Mouse (Mus musculus): ENCODE data around the gene Ppp2r2c.
A peak's percentile ranks its signal among the peaks of the same experiment; 100 is the strongest.

Ppp2r2c gene

DNA sequence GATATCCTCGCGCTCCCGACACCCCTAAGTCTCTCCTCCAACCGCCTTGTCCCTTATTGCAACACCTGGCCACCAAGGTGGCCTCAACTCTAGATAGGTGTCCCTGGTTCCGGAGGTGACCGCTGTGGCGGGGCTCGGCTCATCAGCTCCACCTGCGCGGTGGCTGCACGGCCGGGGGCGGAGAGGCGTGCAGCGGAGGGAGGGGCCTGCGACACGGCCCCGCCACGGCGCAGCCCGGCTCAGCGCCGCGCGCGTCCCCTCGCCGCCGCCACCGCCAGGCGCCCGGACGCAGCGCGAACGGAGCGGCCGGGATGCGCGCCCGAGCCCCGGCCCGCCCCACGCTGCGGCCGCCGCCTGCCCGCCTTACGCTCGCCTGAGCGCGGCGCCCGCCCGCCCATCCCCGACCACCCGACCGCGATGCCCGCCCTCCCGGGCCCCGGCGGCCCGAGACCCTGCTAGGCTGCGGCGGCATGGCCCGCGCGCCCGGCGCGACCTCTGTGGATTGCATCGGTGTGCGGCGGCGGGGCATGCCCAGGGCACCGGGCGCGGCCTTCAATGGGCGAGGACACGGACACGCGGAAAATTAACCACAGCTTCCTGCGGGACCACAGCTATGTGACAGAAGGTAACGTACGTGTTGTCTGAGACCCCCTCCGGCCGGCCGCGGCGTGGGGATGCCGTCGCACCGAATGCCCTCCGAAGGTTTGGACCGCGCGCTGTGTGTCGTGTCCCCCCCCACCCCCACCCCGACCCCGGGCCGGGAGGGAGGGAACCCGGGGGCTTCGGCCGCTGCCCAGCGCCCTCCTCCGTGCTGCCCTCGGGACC lies at the start of gene Ppp2r2c:
TSS of gene Ppp2r2c (plus strand) at position 248 of the 825 bp plus-strand sequence.
- peak; percentile 19 for DNase-seq (ENCODE audit: low spot score)

GRCm38 (mm10) chr5:36819742-36820141 lies 48.6 kb upstream of the Ppp2r2c start:
- no peak for DNase-seq (ENCODE audit: low spot score)

DNA sequence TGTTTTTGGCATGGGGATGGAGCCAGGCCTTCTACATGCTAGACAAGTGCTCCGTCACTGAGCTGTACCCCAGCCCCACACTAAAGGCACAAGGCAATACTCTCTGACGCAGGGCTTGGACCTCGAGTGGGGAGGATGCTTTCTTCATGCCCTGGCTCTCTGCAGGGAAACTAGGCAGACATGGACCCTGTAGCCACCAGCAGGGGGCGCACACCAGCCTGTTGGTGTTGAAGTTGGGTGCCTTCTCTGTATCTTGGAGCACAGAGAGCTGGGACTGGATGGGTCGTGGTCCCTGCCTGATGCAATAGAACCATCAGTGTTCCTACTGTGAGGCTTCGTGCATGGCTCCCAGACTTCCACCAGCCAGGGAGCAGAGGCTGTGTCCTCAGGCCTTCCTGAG lies 48.2 kb upstream of the Ppp2r2c start:
- DNase-seq (ENCODE audit: low spot score) = peak; percentile 43

DNA sequence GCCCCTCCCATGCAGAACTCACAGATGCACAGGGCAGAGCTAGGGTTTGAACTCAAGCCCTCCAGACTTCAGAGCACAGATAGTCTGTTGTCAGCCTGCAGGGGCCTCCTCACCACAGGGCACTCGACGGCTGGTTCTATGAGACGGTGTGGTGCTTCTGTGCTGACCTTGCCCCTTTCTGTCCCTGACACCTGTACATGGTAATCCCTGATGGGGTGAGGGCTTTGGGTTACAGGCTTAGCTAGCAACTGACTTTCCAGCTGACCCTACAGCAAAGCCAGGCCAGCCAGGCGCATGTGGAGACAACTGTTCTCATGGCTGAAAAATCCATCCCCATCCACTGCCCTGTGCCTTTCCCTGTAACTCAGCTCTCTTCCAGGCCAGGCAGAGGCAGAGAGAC lies 45.4 kb upstream of the Ppp2r2c start:
- no peak for DNase-seq (ENCODE audit: low spot score)

- DNase-seq (ENCODE audit: low spot score) = no peak
Observed at GRCm38 (mm10) chr5:36829098-36829497, 39.2 kb upstream of the Ppp2r2c start.

DNA sequence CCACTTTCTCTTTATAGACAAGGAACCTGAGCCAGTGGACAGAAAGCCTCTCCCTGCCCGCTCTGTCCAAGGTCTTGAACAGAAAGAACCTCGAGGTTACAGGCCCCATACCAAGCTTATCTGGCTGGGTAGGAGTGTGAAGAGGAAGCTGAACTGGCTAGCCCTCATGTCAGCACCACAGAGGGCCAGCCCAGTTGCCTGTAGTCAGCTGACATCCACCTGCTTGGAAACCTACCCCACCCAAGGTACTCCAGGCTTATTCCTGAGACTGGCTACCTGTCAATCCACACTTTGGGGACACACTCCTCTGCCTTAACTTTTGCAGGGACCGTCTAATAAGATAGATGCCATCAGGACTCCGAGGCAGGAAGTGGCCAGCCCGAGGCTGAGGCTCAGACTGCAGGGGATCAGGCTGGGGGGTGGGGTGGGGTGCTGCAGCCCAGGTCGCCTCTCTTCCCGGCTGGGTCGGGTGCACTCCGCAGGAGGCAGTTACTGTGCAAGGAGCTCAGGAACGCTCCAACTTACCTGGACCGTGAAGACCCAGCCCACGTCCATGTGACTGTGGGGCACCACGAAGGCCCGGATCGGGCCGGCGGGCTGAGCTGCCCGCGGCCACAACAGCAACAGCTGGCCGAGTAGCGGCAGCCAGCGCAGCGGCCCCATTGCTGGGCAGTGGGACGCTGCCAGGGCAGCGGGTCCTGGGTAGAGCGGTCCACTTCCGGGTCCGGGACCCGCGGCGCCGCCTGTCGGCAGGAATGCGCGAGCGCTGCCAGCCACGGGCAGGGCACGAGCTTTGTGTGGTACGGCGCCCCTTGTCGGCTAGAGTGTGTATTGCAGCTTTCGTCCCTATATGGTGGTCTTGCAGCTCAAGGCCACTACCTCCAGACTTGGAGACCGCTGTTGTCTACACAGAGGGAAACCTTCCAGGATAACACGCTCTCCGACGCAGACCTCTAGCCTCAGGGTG lies 38.1 kb upstream of the Ppp2r2c start, which contains the start of gene Man2b2:
TSS of gene Man2b2 (minus strand) at position 741 of the 967 bp plus-strand sequence.
- peak; percentile 91 for DNase-seq (ENCODE audit: low spot score)

- no peak for DNase-seq (ENCODE audit: low spot score)
Observed at GRCm38 (mm10) chr5:36831272-36831671, 37.0 kb upstream of the Ppp2r2c start.

DNA sequence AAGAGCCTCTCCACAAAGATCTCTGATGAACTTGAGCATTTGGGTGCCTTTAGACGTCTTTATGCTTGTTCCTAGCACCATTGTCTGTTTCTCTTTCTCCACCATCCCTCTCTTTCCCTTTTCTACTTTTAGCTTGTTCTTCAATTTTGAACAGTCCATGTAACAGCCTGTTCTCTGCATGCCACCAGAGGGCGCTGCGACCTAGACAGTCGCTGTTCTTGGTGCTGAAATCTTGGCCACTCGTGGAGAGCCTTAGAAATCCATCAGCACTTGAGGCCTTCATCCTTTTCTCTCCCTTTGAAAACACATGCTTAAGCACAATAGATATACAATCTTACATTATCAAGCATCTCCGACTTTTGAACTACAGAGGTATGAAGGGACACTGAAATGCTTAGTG lies 32.4 kb upstream of the Ppp2r2c start:
- peak; percentile 72 for DNase-seq (ENCODE audit: low spot score)

GRCm38 (mm10) chr5:36839032-36839431 lies 29.3 kb upstream of the Ppp2r2c start:
- DNase-seq (ENCODE audit: low spot score) = no peak

DNA sequence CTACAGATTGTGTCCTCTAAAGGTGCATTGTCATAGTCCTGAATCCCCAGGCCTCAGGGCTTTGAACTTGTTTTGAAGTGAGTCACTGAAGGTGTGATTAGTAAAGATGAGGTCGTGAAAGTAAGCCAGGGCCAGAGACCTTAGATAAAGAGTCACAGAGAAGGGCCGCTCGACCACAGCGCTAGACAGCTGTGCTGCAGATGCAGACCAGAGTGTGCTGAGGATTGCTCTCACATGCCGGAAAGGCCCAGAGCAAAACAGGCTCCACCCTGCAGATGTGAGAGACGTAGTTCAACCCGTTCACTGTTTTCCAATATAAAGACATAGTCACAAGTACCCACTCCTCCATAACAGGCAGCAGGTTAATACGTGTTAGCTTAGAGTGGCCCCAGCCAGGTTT lies 28.7 kb upstream of the Ppp2r2c start:
- DNase-seq (ENCODE audit: low spot score) = no peak

GRCm38 (mm10) chr5:36840092-36840491 lies 28.2 kb upstream of the Ppp2r2c start:
- DNase-seq (ENCODE audit: low spot score) = no peak

DNA sequence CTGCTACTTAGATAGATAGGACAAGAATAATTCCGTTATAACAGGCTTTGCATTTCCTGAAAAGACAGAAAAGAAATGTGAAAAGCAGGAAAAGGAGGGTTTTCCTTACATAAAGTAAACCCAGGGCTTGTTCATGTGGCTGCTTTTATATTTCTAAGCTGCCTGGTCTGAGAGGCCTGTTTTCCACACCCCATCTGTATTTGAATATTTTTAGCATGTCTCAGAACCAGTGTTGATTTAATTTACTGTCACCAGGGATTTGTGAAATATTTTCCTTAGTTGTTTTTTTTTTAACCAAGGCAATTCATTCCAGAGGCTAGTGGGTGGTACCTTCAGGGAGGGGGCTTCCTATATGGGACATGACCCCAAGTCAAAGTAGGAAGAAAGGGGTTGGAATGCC lies 26.6 kb upstream of the Ppp2r2c start:
- DNase-seq (ENCODE audit: low spot score) = no peak

GRCm38 (mm10) chr5:36844490-36844889 lies 23.8 kb upstream of the Ppp2r2c start:
- no peak for DNase-seq (ENCODE audit: low spot score)

DNA sequence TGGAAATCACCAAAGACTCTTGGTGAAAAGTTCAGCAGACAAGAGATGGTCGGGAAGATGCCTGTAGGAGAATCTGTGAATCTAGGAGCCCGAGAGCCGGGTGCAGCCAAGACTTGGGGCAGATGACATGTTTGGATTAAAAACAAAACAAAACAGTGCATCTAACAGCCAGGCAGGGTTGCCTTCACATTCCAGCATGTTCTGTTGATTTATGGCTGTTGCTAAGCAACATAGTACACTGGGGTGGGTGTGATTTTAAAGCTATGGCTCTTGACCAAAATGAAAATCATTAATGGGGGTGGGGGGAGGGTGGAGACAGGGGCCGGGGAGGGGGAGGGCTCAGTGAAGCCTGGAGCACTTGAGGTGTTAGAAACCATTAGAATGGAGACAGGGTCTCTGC lies 16.7 kb upstream of the Ppp2r2c start:
- no peak for DNase-seq (ENCODE audit: low spot score)

DNA sequence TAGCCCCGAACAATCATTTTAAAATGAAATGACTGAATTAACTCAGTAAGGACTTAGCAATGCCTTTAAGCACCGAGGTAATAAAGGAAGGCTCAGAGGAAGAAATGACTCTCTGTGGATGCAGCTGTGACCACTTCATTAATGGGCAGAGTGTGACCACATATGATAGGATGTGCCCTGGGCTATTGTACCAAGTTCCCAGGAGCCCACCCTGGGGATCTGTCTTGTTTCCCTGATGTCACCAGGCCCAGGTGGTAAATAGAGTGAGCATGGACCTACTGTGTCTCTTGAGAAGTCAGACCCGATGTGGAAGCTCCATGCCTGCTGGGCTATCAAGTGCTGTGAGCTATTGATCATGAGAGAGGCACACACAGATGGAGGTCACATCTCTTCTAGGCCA lies 13.1 kb upstream of the Ppp2r2c start:
- no peak for DNase-seq (ENCODE audit: low spot score)

DNA sequence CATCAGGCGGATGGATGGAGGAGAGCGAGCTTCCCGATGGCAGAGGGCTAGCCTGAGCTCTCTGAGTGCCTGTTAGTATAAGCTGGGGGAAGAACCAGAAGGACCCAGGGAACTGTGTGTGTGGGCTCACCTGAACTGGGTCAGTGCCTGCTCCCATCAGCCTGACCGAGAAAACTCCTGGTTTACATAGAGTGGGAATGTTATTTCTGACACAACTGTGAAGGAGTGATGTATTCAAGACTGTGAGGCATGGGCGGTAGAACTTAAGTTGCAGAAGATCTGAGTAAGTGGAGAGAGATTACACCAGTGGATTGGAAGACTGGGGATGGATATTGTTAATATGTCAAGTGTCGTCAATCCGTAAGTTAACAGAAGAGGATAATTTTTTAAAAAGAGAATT lies 11.8 kb upstream of the Ppp2r2c start:
- no peak for DNase-seq (ENCODE audit: low spot score)

DNA sequence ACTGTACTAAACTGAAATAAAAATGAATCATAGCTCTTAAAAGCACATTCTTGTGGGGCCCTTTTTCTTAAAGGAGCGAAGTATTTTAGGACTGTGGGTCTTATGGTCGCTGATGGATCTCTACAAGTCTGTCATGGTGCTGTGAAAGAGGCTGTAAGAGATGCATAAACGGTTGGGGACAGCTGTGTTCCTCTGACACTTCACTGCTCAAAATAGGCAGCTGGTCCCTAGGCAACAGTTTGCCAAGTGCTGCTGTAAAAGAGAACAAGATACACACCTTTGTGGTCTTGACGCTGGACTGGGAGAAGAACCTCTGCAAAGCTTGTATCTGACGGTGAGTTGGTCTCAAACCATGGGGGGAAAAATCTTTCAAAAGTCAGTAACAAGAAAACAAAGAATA lies 10.8 kb upstream of the Ppp2r2c start:
- DNase-seq (ENCODE audit: low spot score) = no peak

GRCm38 (mm10) chr5:36861084-36861483 lies 7.2 kb upstream of the Ppp2r2c start:
- DNase-seq (ENCODE audit: low spot score) = no peak

- DNase-seq (ENCODE audit: low spot score) = no peak
Observed at GRCm38 (mm10) chr5:36866701-36867250, 1.5 kb upstream of the Ppp2r2c start.

DNA sequence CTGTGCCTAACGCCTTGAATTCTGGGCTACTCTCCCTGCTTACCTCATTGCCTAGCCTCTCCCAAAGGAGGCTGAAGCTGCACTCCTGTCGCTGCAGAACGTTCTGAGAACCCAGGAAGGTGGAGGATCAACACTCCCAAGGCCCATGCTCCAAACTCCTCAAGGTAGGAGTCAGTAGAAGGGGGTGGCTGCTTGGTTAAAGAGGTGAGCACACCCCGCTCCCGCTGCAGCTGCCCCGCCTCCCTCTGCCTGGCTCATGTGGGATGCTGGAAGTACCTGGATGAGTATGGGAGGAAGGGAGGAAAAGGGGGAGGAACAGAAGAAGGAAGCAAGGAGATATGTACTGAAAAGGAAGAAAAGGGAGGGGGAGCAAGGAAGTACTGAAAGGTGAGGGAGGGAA lies 752 bp upstream of the Ppp2r2c start:
- no peak for DNase-seq (ENCODE audit: low spot score)

DNA sequence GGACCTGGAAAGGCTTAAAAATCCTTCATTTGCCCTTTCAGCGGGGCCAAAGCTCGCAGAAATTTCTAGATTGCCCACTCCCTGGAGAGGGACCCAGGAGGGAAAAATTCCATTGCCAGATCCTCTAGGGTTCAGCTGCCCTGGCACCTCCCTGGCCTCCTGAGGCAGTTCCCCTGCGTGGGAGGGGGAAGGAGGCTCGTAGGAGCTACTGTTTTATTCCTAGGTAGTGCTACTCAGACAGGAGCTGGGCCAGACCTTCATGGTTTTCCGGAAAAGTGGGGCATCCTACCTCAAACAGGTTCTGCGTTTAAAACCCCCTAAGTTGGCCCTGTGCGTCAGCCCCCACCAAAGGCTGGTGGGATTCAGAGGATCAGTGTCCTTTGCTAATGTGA lies 869 bp downstream of the Ppp2r2c start:
- DNase-seq (ENCODE audit: low spot score) = no peak

DNA sequence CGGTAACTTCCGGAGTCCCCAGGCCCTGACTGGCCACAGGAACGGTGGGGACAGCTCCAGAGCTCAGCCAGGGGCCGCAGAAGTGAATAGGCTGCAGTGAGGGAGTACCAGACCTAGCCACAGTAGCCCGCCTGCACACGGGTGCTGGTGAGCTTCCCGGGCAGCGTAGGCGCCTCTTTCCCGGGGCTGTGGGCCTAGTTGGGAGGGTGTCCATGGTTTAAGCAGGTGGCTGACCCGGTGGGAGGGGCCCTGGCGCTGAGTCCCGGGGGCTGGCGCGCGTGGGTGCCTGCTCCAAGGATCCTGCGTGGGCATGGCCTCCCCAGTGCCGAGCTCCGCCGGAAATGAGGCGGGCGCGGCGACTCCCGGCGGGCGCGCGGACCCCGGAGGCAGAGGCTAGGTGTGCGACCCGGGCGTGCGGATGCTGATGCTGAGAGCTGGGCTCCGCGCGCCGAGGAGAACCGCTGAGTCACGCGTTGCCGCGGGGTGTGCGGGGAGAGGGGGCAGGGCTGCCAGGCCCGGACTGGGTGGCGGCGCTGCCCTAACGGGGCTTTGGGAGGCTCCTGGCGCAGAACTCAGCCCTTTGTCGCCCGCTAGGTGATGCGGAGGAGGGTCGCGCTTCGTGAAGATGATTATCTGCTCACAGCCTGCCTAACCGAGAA lies 1.4 kb downstream of the Ppp2r2c start:
- peak; percentile 18 for DNase-seq (ENCODE audit: low spot score)
